Mouse (Mus musculus) kidney, embryonic 16.5 days (tissue): ENCODE results near the gene Cacna1d. TPM values are rescaled to one million over a fixed set of nuclear protein-coding genes. Genes with fewer than 3 reads are reported as not detected.

Source experiments
- ATAC-seq: fragments of 200-750 bp; cut with Nextera tagmentation; 2 replicates; pipeline ENCODE4 v1.8.0; 2017; ENCODE audit warnings: moderate TSS enrichment; ENCODE audit not compliant: low FRiP score, low TSS enrichment
- H3K27ac ChIP-seq: fragments of 300-500 bp; sonication (generic); 2 replicates; pipeline ENCODE4 v1.5.1; 2014; ENCODE audit warnings: low read length
- H3K27me3 ChIP-seq: fragments of 300-500 bp; sonication (generic); 2 replicates; pipeline ENCODE4 v1.6.1; 2014; ENCODE audit warnings: low read length, control low read depth, mixed read lengths; ENCODE audit not compliant: insufficient read depth
- H3K36me3 ChIP-seq: fragments of 300-500 bp; sonication (generic); 2 replicates; pipeline ENCODE4 v1.6.1; 2014; ENCODE audit warnings: low read length, control low read depth, mixed read lengths; ENCODE audit not compliant: insufficient read depth
- H3K4me1 ChIP-seq: fragments of 300-500 bp; sonication (generic); 2 replicates; pipeline ENCODE4 v1.6.1; 2014; ENCODE audit warnings: low read length, control low read depth, mixed read lengths; ENCODE audit not compliant: insufficient read depth
- H3K4me2 ChIP-seq: fragments of 300-500 bp; sonication (generic); replicated peaks from 2 replicates; pipeline ENCODE4 v1.6.1; 2014; ENCODE audit warnings: low read depth, low read length
- H3K4me3 ChIP-seq: fragments of 300-500 bp; sonication (generic); 2 replicates; pipeline ENCODE4 v1.5.1; 2014; ENCODE audit warnings: mild to moderate bottlenecking, low read length
- H3K9ac ChIP-seq: fragments of 300-500 bp; sonication (generic); replicated peaks from 2 replicates; pipeline ENCODE4 v1.6.1; 2014; ENCODE audit warnings: low read length
- H3K9me3 ChIP-seq: fragments of 300-500 bp; sonication (generic); 2 replicates; pipeline ENCODE4 v1.6.1; 2016; ENCODE audit warnings: low read length, control low read depth
- WGBS: fragments of 180-500 bp; shearing (Covaris S2); extraction: QIAGEN DNeasy Blood & Tissue Kit; methylation state at CpG from one replicate; pipeline ENCODE4 v1.1.7; 2014; 5-methylcytosine and 5-hydroxymethylcytosine counted together
- polyA plus RNA-seq: library from polyadenylated mRNA; unstranded; fragments of >200 nt; fragmentation: Nextera tagmentation; extraction: Ambion mirVana; gene quantifications from 2 replicates; pipeline ENCODE4 v1.2.1, GENCODE M21; 2015

Cacna1d gene
- polyA plus RNA-seq, 1 experiment from 2014 or later = 3.0 TPM

- H3K4me1 ChIP-seq = no peaks in the 10 kb centered on the region
- H3K27me3 ChIP-seq = no peaks in the 10 kb centered on the region
- H3K4me3 ChIP-seq = no peak overlapping the region
- ATAC-seq = no peak
- peaks cover 55% of the 10 kb centered on the region for H3K36me3 ChIP-seq
- H3K9me3 ChIP-seq = no peaks in the 10 kb centered on the region
- no peak overlapping the region for H3K9ac ChIP-seq
- no peak overlapping the region for H3K27ac ChIP-seq
- 86% methylated on average over 13 of the region's 13 CpGs for WGBS
- H3K4me2 ChIP-seq = no peak overlapping the region
Measured at GRCm38 (mm10) chr14:30515931-30516723, 24.9 kb upstream of the Cacna1d start.

- H3K4me3 ChIP-seq = no peak overlapping the region
- peaks cover 35% of the 10 kb centered on the region for H3K36me3 ChIP-seq
- no peaks in the 10 kb centered on the region for H3K9me3 ChIP-seq
- H3K27me3 ChIP-seq = no peaks in the 10 kb centered on the region
- no peak overlapping the region for H3K9ac ChIP-seq
- WGBS = 85% methylated on average over 5 of the region's 5 CpGs
- no peak overlapping the region for H3K27ac ChIP-seq
- no peaks in the 10 kb centered on the region for H3K4me1 ChIP-seq
- H3K4me2 ChIP-seq = no peak overlapping the region
- no peak for ATAC-seq
Measured at GRCm38 (mm10) chr14:30512896-30513295, 21.6 kb upstream of the Cacna1d start.

- H3K9me3 ChIP-seq = no peaks in the 10 kb centered on the region
- peaks cover 57% of the 10 kb centered on the region for H3K36me3 ChIP-seq
- no peaks in the 10 kb centered on the region for H3K27me3 ChIP-seq
- no peak overlapping the region for H3K4me3 ChIP-seq
- H3K9ac ChIP-seq = no peak overlapping the region
- H3K27ac ChIP-seq = no peak overlapping the region
- 95% methylated on average over 6 of the region's 6 CpGs for WGBS
- no peak overlapping the region for H3K4me2 ChIP-seq
- ATAC-seq = no peak
- no peaks in the 10 kb centered on the region for H3K4me1 ChIP-seq
Measured at GRCm38 (mm10) chr14:30510214-30510763, 19.0 kb upstream of the Cacna1d start.

- H3K9ac ChIP-seq = no peak overlapping the region
- peaks cover 36% of the 10 kb centered on the region for H3K36me3 ChIP-seq
- H3K27me3 ChIP-seq = no peaks in the 10 kb centered on the region
- no peaks in the 10 kb centered on the region for H3K4me1 ChIP-seq
- H3K4me2 ChIP-seq = no peak overlapping the region
- H3K4me3 ChIP-seq = no peak overlapping the region
- no peak for ATAC-seq
- WGBS = 92% methylated on average over 5 of the region's 5 CpGs
- H3K9me3 ChIP-seq = no peaks in the 10 kb centered on the region
- H3K27ac ChIP-seq = no peak overlapping the region
Measured at GRCm38 (mm10) chr14:30504990-30505389, 13.7 kb upstream of the Cacna1d start.

- H3K4me1 ChIP-seq = no peaks in the 10 kb centered on the region
- no peak overlapping the region for H3K4me2 ChIP-seq
- ATAC-seq = no peak
- WGBS = 87% methylated on average over 2 of the region's 2 CpGs
- H3K9me3 ChIP-seq = no peaks in the 10 kb centered on the region
- H3K27me3 ChIP-seq = no peaks in the 10 kb centered on the region
- no peak overlapping the region for H3K27ac ChIP-seq
- no peak overlapping the region for H3K9ac ChIP-seq
- no peak overlapping the region for H3K4me3 ChIP-seq
- H3K36me3 ChIP-seq = peaks cover 15% of the 10 kb centered on the region
Measured at GRCm38 (mm10) chr14:30498202-30498601, 6.9 kb upstream of the Cacna1d start.

GRCm38 (mm10) chr14:30494998-30495397, 3.7 kb upstream of the Cacna1d start:
- WGBS = 74% methylated on average over 6 of the region's 6 CpGs
- Histone ChIP-seq H3K4me2 (no peak overlapping the region), H3K27ac (no peak overlapping the region), H3K9me3 (no peaks in the 10 kb centered on the region), H3K27me3 (no peaks in the 10 kb centered on the region), H3K4me1 (no peaks in the 10 kb centered on the region), H3K4me3 (no peak overlapping the region), H3K36me3 (peaks cover 19% of the 10 kb centered on the region), H3K9ac (no peak overlapping the region)
- ATAC-seq = no peak

- ATAC-seq = no peak
- WGBS = 77% methylated on average over 1 of the region's 1 CpGs
- Histone ChIP-seq H3K4me1 (no peaks in the 10 kb centered on the region), H3K4me2 (no peak overlapping the region), H3K36me3 (peaks cover 16% of the 10 kb centered on the region; the same call in 1 of the 2 replicates), H3K9me3 (no peaks in the 10 kb centered on the region), H3K27ac (no peak overlapping the region), H3K9ac (no peak overlapping the region), H3K27me3 (no peaks in the 10 kb centered on the region), H3K4me3 (no peak overlapping the region)
Measured at GRCm38 (mm10) chr14:30493276-30493675, 2.0 kb upstream of the Cacna1d start.

- WGBS = under 1% methylated on average over 39 of the region's 39 CpGs
- ATAC-seq = peak; percentile 99
Measured at GRCm38 (mm10) chr14:30479361-30479948, 11.8 kb downstream of the Cacna1d start, which contains the start of gene Dcp1a. Gene Dcp1a, plus strand, starts transcription at chr14:30479535.

GRCm38 (mm10) chr14:30474416-30474815, 16.8 kb downstream of the Cacna1d start:
- Histone ChIP-seq H3K9me3 (no peaks in the 10 kb centered on the region), H3K4me2 (no peak overlapping the region), H3K9ac (no peak overlapping the region), H3K27me3 (no peaks in the 10 kb centered on the region), H3K27ac (no peak overlapping the region), H3K36me3 (no peaks in the 10 kb centered on the region), H3K4me3 (no peak overlapping the region), H3K4me1 (0 out of 2 replicates have a peak, but pooled peaks cover 3% of the 10 kb centered on the region)
- WGBS = 51% methylated on average over 6 of the region's 6 CpGs
- no peak for ATAC-seq

More at GRCm38 (mm10) chr14:30479361-30479948, 11.8 kb downstream of the Cacna1d start, which contains the start of gene Dcp1a:
- peak within 1 kb of the TSS; percentile 76 for H3K4me2 ChIP-seq
- peak within 1 kb of the TSS; percentile 88 for H3K27ac ChIP-seq
- peaks cover 15% of the 10 kb centered on the region for H3K36me3 ChIP-seq
- H3K9me3 ChIP-seq = no peaks in the 10 kb centered on the region
- H3K9ac ChIP-seq = peak within 1 kb of the TSS; percentile 88
- H3K27me3 ChIP-seq = no peaks in the 10 kb centered on the region
- peak within 1 kb of the TSS; percentile 81 for H3K4me3 ChIP-seq
- H3K4me1 ChIP-seq = peaks cover 10% of the 10 kb centered on the region

GRCm38 (mm10) chr14:30473605-30474004, 17.6 kb downstream of the Cacna1d start:
- H3K4me2 ChIP-seq = no peak overlapping the region
- no peak for ATAC-seq
- peaks cover 7% of the 10 kb centered on the region; the same call in 1 of the 2 replicates for H3K4me1 ChIP-seq
- H3K36me3 ChIP-seq = no peaks in the 10 kb centered on the region
- WGBS = 60% methylated on average over 5 of the region's 5 CpGs
- no peaks in the 10 kb centered on the region for H3K27me3 ChIP-seq
- H3K4me3 ChIP-seq = no peak overlapping the region
- H3K9ac ChIP-seq = no peak overlapping the region
- H3K9me3 ChIP-seq = no peaks in the 10 kb centered on the region
- no peak overlapping the region for H3K27ac ChIP-seq
